In genomic region chr13:11375452-11375851, GRCm38 (mm10) we compare ENCODE assay signal across 25 mouse cellular contexts.
DNase-seq lines count a peak whose midpoint lies in the region; ATAC-seq and TF ChIP-seq lines count a peak whose summit lies in the region.
"Had no signal": no experiment of that assay in that cellular context is flagged by ENCODE, and none has a peak within 500 bp of the region (broad histone marks: within the 10 kb centered on the region; RNA-seq: fewer than 3 reads in every experiment).

No protein-coding gene starts in this region.

- H3K4me1 ChIP-seq in stomach, embryonic 15.5 days, result no peaks in the 10 kb centered on the region
- no peaks in the 10 kb centered on the region for H3K4me1 ChIP-seq in stomach, postnatal 0 days (replicated peaks; ENCODE audit: control insufficient read depth, insufficient read depth)
- H3K4me1 ChIP-seq in liver, embryonic 13.5 days (replicated peaks), result no peaks in the 10 kb centered on the region
- no peaks in the 10 kb centered on the region for H3K4me1 ChIP-seq in liver, embryonic 16.5 days (ENCODE audit: control insufficient read depth, low read depth, low read length)
- H3K4me1 ChIP-seq in midbrain, embryonic 11.5 days (ENCODE audit: control insufficient read depth, insufficient read depth, low read length), result no peaks in the 10 kb centered on the region
- H3K4me1 ChIP-seq: embryonic facial prominence, embryonic 12.5 days; embryonic facial prominence, embryonic 15.5 days; hindbrain, embryonic 12.5 days; hindbrain, embryonic 15.5 days had no signal

- ATAC-seq in stomach, embryonic 15.5 days (ENCODE audit: insufficient read depth, low FRiP score, low read depth), result 0 out of 2 replicates have a peak, but pooled peaks have one; percentile 35
- ATAC-seq in stomach, postnatal 0 days (ENCODE audit: low FRiP score, low TSS enrichment), result no peak
- ATAC-seq in liver, embryonic 13.5 days (ENCODE audit: low read depth), result peak; percentile 100
- ATAC-seq in liver, embryonic 16.5 days (ENCODE audit: low read depth), result peak; percentile 63
- no peak for ATAC-seq in midbrain, embryonic 11.5 days (ENCODE audit: low FRiP score)
- ATAC-seq: forebrain, embryonic 14.5 days; forebrain, postnatal 0 days had no signal

- TF ChIP-seq CTCF in stomach, postnatal 0 days (IDR thresholded peaks at IDR 0.05; ENCODE audit: low read depth), result no peak

- TF ChIP-seq EP300 in stomach, postnatal 0 days (optimal IDR thresholded peaks at IDR 0.05), result no peak

- DNase-seq in stomach, postnatal 0 days (ENCODE audit: low spot score), result no peak
- no peak for DNase-seq in liver, embryonic 13.5 days
- DNase-seq in ovary, postnatal 36 days (ENCODE audit: low spot score), result no peak
- no peak for DNase-seq in midbrain, embryonic 11.5 days (ENCODE audit: low spot score, missing footprints)
- DNase-seq: adrenal gland, adult 2 months; adrenal gland, postnatal 14 days; B cell, adult 2 months; cerebellum, adult 11 months; cerebellum, adult 2 months; cerebellum, adult 9-11 months; cerebellum, postnatal 25 days; forebrain, postnatal 0 days; gastrocnemius, adult 2 months; gastrocnemius, postnatal 14 days; heart, adult 11 months had no signal

- no peak overlapping the region for H3K4me3 ChIP-seq in stomach, embryonic 15.5 days (replicated peaks)
- H3K4me3 ChIP-seq in stomach, postnatal 0 days (ENCODE audit: low read depth, low read length), result no peak overlapping the region
- H3K4me3 ChIP-seq in liver, embryonic 13.5 days (replicated peaks), result no peak overlapping the region
- no peak overlapping the region for H3K4me3 ChIP-seq in liver, embryonic 16.5 days (ENCODE audit: low read depth, low read length)
- no peak overlapping the region for H3K4me3 ChIP-seq in midbrain, embryonic 11.5 days (ENCODE audit: low read depth, low read length)
- H3K4me3 ChIP-seq: embryonic facial prominence, embryonic 12.5 days; embryonic facial prominence, embryonic 15.5 days; gastrocnemius, adult 2 months; hindbrain, embryonic 12.5 days; hindbrain, embryonic 15.5 days had no signal

- no peak overlapping the region for H3K27ac ChIP-seq in stomach, embryonic 15.5 days
- H3K27ac ChIP-seq in stomach, postnatal 0 days (replicated peaks), result no peak overlapping the region
- no peak overlapping the region for H3K27ac ChIP-seq in liver, embryonic 13.5 days
- no peak overlapping the region for H3K27ac ChIP-seq in liver, embryonic 16.5 days (ENCODE audit: low read length)
- H3K27ac ChIP-seq in midbrain, embryonic 11.5 days (ENCODE audit: low read depth, low read length), result no peak overlapping the region
- H3K27ac ChIP-seq: embryonic facial prominence, embryonic 12.5 days; embryonic facial prominence, embryonic 15.5 days; gastrocnemius, adult 2 months; hindbrain, embryonic 12.5 days; hindbrain, embryonic 15.5 days had no signal

- H3K9ac ChIP-seq in stomach, embryonic 15.5 days, result no peak overlapping the region
- H3K9ac ChIP-seq in stomach, postnatal 0 days (ENCODE audit: low read length), result no peak overlapping the region
- no peak overlapping the region for H3K9ac ChIP-seq in liver, embryonic 13.5 days
- no peak overlapping the region for H3K9ac ChIP-seq in liver, embryonic 16.5 days (ENCODE audit: low read depth, low read length)
- no peak overlapping the region for H3K9ac ChIP-seq in midbrain, embryonic 11.5 days (ENCODE audit: low read length)
- H3K9ac ChIP-seq: embryonic facial prominence, embryonic 12.5 days; embryonic facial prominence, embryonic 15.5 days; forebrain, postnatal 0 days; hindbrain, embryonic 12.5 days; hindbrain, embryonic 15.5 days had no signal

- no peak overlapping the region for H3K4me2 ChIP-seq in stomach, embryonic 15.5 days
- H3K4me2 ChIP-seq in stomach, postnatal 0 days (replicated peaks; ENCODE audit: low read depth), result no peak overlapping the region
- no peak overlapping the region for H3K4me2 ChIP-seq in liver, embryonic 13.5 days
- H3K4me2 ChIP-seq in liver, embryonic 16.5 days (ENCODE audit: low read depth, low read length), result no peak overlapping the region
- H3K4me2 ChIP-seq in midbrain, embryonic 11.5 days, result no peak overlapping the region
- H3K4me2 ChIP-seq: embryonic facial prominence, embryonic 12.5 days; embryonic facial prominence, embryonic 15.5 days; heart, embryonic 11.5 days; hindbrain, embryonic 12.5 days; hindbrain, embryonic 15.5 days had no signal

- no peaks in the 10 kb centered on the region for H3K9me3 ChIP-seq in stomach, embryonic 15.5 days
- H3K9me3 ChIP-seq in stomach, postnatal 0 days (ENCODE audit: control insufficient read depth, low read length), result no peaks in the 10 kb centered on the region
- H3K9me3 ChIP-seq in liver, embryonic 13.5 days (replicated peaks), result no peaks in the 10 kb centered on the region; the same call in 1 of the 2 replicates
- no peaks in the 10 kb centered on the region for H3K9me3 ChIP-seq in liver, embryonic 16.5 days (replicated peaks; ENCODE audit: control insufficient read depth, low read length)
- no peaks in the 10 kb centered on the region; the same call in 1 of the 2 replicates for H3K9me3 ChIP-seq in midbrain, embryonic 11.5 days (ENCODE audit: control insufficient read depth, low read length)
- H3K9me3 ChIP-seq: embryonic facial prominence, embryonic 12.5 days; embryonic facial prominence, embryonic 15.5 days; hindbrain, embryonic 15.5 days had no signal

- no peaks in the 10 kb centered on the region for H3K27me3 ChIP-seq in stomach, embryonic 15.5 days (replicated peaks)
- no peaks in the 10 kb centered on the region for H3K27me3 ChIP-seq in stomach, postnatal 0 days (ENCODE audit: control insufficient read depth, insufficient read depth, low read length)
- H3K27me3 ChIP-seq in liver, embryonic 13.5 days, result no peaks in the 10 kb centered on the region
- no peaks in the 10 kb centered on the region for H3K27me3 ChIP-seq in liver, embryonic 16.5 days (ENCODE audit: control insufficient read depth, insufficient read depth, low read depth, low read length)
- no peaks in the 10 kb centered on the region for H3K27me3 ChIP-seq in midbrain, embryonic 11.5 days (ENCODE audit: control insufficient read depth, insufficient read depth, low read length)
- H3K27me3 ChIP-seq: CH12.LX; embryonic facial prominence, embryonic 12.5 days; embryonic facial prominence, embryonic 15.5 days; hindbrain, embryonic 12.5 days; hindbrain, embryonic 15.5 days had no signal

- no peaks in the 10 kb centered on the region for H3K36me3 ChIP-seq in stomach, embryonic 15.5 days
- H3K36me3 ChIP-seq in stomach, postnatal 0 days (ENCODE audit: control insufficient read depth, insufficient read depth, low read length), result no peaks in the 10 kb centered on the region
- no peaks in the 10 kb centered on the region for H3K36me3 ChIP-seq in liver, embryonic 13.5 days
- no peaks in the 10 kb centered on the region for H3K36me3 ChIP-seq in liver, embryonic 16.5 days (ENCODE audit: control insufficient read depth, insufficient read depth)
- no peaks in the 10 kb centered on the region for H3K36me3 ChIP-seq in midbrain, embryonic 11.5 days (ENCODE audit: control insufficient read depth, insufficient read depth, low read length)
- H3K36me3 ChIP-seq: embryonic facial prominence, embryonic 12.5 days; embryonic facial prominence, embryonic 15.5 days; G1E; hindbrain, embryonic 12.5 days; hindbrain, embryonic 15.5 days had no signal

Comparison
In these comparisons a context has a peak if more than half of its experiments do, and no peak if none do; other contexts are left out.
1. ATAC-seq: peak in stomach, embryonic 15.5 days (single experiment), liver, embryonic 13.5 days (single experiment) and liver, embryonic 16.5 days (single experiment); none in stomach, postnatal 0 days (single experiment) and midbrain, embryonic 11.5 days (single experiment).